Mouse (Mus musculus): Measurements from ENCODE around the gene Uqcr11.

Gene Uqcr11

GRCm38 (mm10) chr10:80431570-80432386, 25.1 kb upstream of the Uqcr11 start:
- peak; percentile 38 for DNase-seq (ENCODE audit: low spot score)

DNA sequence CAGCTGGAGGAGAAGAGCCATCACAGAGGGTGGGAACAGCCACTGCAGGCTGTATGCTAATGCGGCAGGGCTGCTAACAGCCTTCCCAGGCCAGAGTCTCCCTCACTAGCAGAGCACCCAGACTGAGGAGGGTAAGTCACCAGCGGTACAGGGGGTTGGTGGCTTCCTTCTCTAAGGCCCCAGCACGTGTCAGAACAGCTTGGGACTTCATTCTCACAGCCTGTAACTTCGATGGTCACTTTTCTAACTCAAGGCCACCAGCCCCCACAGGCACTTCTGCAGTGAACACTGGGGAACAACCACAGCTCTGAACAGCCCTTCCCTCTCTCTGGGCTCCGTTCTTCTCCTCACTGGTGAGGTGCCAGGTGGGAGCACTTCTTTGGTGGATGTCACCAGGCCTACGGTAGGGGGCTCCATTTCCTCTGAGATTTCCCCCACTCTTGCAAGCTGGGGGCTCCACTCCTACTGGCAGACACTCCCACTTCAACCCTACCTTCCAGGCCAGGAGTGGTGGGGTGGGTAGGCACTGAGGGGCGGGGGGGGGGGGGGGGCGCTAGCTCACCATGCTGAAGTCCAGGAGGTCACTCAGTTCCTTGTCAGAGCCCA, 23.8 kb upstream of the Uqcr11 start:
- DNase-seq (ENCODE audit: low spot score) = no peak

- no peak for DNase-seq (ENCODE audit: low spot score)
These were observed 23.2 kb upstream of the Uqcr11 start for GRCm38 (mm10) chr10:80429800-80430199.

DNA sequence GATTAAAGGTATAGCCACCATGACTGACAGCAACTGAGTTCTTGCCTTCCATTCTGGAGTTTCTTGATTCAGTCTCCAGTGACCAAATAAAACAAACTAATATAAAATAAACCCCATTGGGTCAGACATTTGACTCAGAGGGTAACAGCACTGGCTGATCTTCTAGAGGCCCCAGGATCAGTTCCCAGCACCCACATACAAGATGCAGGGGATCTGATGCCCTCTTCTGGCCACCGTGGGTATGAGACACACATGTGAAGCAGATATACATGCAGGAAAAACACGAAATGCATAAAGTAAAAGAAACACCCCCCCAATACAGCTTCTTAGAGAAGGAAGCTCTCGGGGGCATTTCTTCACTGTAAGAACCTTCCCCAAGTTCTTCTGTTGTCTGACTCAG, 18.4 kb upstream of the Uqcr11 start:
- no peak for DNase-seq (ENCODE audit: low spot score)

- no peak for DNase-seq (ENCODE audit: low spot score)
These were observed 16.9 kb upstream of the Uqcr11 start for GRCm38 (mm10) chr10:80423562-80423961.

GRCm38 (mm10) chr10:80421651-80422472, 15.2 kb upstream of the Uqcr11 start:
- DNase-seq (ENCODE audit: low spot score) = no peak

DNA sequence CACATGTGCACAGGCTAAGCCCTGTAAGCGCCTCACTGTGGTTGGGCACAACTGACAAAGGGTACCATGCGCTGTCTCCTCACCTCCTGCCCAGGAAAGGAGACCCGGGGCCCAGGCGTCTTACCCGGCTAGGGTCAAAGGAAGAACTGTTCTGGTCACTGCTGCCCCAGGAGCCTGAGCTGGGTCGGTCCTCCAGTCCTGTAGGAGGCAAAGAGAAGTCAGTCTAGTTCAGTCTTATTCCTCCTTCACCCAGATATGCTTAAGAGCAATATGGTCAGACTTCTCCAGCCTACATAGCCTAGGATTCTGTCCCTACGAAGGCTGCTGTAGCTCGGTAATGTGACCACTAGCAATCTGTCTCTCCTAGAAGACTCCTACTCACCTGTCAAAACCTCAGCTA, 14.6 kb upstream of the Uqcr11 start:
- no peak for DNase-seq (ENCODE audit: low spot score)

DNA sequence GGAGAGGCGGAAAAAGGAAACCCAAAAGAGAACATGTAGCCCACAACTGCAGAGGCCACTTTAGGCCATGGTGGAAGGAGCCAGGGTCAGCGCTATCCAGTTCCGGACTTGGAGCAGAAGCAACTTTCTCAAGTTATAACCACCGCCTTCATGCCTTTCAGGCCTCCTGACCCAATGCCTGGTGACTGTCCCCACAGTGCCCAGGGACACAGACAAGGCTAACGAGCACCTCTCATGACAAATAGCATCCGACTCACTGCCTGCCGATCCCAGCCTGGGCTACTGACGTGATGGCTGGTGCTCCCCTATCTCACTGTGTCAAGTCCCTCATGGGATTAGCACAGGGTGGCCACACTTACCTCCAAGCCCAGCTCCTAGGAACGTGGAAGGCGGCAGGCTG, 14.1 kb upstream of the Uqcr11 start:
- no peak for DNase-seq (ENCODE audit: low spot score)

DNA sequence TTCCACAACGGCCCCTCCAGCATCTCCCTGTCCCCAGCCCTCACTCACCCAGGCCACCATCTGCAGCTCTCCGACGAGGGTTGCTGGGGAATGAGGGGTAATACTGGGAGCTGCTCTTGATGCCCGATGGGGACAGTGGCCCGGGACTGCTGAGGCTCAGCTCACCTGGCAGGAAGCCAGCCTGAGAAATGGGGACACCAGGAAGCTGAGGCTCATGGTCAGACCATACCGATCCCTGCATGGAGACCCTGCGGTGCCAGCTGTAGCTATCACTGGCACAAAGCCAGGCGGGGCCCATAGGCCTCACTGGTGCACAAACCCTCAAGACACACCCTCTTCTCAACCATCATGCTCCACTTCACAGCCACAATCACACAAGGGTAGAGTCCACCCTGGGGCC, 12.8 kb upstream of the Uqcr11 start:
- DNase-seq (ENCODE audit: low spot score) = no peak

DNA sequence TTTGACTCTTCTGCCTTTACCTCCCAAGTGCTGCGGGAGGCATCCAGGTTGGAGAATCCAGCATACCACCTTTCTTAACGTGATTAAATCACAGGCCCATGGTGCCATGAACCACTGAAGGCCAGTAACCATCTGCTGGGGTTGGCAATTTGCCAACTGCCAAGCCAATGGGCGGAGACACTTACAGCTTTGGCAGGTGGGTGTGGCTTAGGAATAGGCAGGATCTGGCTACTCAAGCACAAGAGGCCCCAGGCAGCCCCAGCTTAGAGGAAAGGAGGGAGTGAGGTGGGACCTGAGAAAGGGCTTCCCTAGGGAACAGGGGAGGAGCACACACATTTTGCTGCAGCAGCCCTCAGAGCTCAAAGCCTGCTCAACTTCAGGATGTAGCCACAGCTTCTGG, 11.7 kb upstream of the Uqcr11 start:
- DNase-seq (ENCODE audit: low spot score) = no peak

DNA sequence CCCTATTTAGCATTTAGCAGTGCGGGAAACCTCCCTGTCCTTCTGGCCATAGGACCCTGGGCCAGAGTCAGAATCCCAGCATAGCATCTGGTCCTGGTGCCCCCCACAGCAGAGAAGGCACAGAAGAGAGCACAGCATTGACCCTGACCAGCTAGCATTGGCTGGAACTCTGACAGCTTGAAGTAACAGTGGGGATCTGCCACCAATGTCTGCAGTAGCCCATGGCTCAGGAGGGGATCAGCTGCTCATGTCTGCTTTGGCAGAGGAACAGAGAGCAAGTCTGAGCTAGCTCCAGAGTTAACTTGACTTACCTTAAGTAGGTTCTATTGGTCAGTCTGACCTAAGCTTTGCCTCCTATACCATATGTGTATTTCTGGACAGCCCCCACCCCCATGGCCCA, 11.2 kb upstream of the Uqcr11 start:
- DNase-seq (ENCODE audit: low spot score) = no peak

- DNase-seq (ENCODE audit: low spot score) = no peak
These were observed 10.7 kb upstream of the Uqcr11 start for GRCm38 (mm10) chr10:80417371-80417770.

GRCm38 (mm10) chr10:80415566-80415965, 8.9 kb upstream of the Uqcr11 start:
- DNase-seq (ENCODE audit: low spot score) = no peak

DNA sequence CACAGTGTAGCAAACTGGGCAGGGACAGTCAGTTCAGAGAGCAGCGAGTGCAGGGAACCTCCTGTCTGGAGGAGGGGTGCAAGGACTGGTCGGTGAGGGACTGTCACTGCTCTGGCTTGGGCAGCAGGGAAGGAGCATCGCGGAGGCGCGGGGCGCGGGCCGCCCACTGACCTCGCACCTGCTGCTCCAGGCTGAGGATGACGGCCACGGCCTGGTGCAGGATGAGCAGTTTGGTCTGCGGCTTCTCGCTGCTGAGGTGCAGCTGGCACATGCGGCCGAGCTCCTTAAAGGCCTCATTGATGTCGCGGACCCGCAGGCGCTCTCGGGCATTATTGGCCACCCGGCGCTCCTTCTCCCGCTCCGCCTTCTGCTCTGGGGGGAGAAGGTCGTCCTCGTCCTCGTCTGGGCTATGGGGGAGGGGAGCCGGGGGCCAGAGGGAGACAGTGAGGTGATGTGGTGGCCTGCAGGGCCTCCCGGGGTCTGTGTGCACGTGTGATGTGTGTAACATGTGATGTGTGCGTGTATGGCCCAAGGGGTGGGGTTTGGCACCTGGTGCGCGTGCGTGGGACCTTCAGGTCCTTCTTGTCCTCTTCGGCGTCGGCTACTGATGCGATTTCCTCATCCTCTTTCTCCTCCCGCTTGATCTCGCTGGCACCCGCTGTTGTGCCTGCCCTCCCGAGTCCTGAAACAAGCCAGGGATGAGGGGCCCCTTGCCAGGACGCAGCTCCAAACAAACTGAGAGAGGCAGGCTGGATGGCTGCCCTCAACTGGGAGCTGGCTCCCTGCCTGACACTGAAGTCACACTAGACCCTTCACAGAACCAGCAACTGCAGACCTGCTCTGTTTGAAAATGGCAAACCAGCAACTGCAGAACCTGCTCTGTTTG, 6.3 kb upstream of the Uqcr11 start:
- no peak for DNase-seq (ENCODE audit: low spot score)

GRCm38 (mm10) chr10:80407924-80408323, 1.3 kb upstream of the Uqcr11 start:
- DNase-seq (ENCODE audit: low spot score) = no peak

- DNase-seq (ENCODE audit: low spot score) = peak; percentile 32
These were observed 1.0 kb downstream of the Uqcr11 start for GRCm38 (mm10) chr10:80405481-80406173.

GRCm38 (mm10) chr10:80403044-80403692, 3.5 kb downstream of the Uqcr11 start:
- peak; percentile 32 for DNase-seq (ENCODE audit: low spot score)

DNA sequence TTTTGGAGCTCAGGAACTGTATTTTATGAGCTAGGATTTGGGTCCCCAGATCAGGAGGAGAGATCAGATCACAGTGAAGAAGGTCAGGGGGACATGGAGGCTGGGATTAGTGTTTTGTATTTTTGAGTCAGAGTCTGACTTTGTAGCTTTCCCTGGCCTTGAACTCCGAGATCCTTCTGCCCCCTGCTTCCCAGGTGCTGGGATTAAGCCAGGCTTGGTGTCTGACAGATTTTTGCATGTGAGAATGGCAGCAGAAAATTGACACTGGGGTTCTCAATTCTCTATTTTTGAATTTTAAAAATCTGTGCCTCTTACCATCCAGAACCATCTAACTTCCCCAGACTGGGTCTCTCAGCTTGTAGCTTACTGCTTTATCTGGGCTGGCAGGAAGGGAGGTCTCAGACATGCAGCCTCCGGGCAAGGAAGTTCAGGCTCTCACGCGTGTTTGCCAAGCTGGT, 5.9 kb downstream of the Uqcr11 start:
- DNase-seq (ENCODE audit: low spot score) = no peak

DNA sequence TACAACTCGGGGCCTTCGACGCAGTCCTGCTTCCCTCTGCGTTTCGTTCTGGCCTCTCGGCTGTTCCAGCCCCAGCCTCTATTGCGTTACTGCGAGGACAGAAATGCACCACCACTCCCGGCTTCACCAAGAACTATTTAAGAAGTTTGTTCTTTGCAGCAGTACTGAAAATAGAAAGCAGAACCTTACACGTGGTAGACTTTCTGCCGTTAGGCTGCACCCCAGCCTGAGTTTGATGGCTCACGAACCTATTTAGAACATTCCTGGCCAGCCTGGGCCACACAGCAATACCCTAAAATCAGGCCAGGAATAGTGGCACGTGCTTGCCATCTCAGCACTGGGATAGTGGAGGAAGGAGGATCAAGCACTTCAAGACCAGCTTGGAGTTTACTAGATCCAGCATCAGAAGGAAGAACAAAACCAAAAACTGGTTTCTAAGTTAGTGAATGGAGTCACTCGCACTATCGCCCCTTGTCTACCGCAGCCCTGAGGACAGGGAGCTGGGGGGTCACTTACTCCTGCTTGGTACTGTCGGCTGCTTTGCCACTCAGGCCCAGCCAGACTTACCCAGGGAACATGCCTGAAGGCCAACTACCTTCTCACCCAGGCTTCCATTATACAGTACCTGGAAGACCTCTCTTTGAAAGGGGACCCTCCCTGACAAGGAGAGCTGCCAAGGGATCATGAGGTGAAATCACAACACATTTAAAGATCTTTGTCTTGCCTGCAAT, 6.5 kb downstream of the Uqcr11 start:
- DNase-seq (ENCODE audit: low spot score) = no peak

Data from T-cell, adult 2 months (primary cell).